Mouse (Mus musculus): Measurements from ENCODE around the gene Prkca. TPM values are rescaled to one million over a fixed set of nuclear protein-coding genes. Genes with fewer than 3 reads are reported as not detected.

The Prkca gene
- total and polyA plus RNA-seq, 3 experiments: 15.3 to 30.9 (median 19.9) TPM

DNA sequence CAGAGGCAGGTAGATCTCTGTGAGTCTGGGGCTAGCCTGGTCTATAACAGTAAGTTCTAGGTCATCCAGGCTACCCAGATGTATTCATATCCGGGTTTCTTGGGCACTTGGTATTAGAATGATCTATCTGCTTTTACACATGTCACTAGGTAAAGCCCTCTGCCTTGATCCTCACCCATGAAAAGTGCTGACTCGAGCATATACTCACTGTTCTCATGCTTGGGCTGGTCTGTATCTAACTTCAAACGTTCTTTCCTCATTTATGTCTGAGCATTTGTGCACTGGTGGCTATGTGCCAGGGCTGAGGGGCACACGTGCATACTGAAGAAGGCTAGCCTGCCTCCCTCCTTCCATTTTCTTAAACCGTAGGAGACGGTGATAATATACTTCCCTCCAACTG is 272.5 kb downstream of the Prkca start:
- Histone ChIP-seq H3K4me1 (ENCODE audit: control insufficient read depth in 1 of 2, insufficient read depth in 2 of 2, low read length in 2 of 2) (no peaks in the 10 kb centered on the region), H3K27ac (ENCODE audit: control insufficient read depth, low read depth, low read length) (no peak overlapping the region)
- TF ChIP-seq MAFK (IDR thresholded peaks at IDR 0.05; ENCODE audit: borderline replicate concordance, low read depth, low read length) (peak; percentile 41; the same call in 1 of the 2 replicates), MYC (IDR thresholded peaks at IDR 0.05; ENCODE audit: low read depth, low read length) (no peak)

GRCm38 (mm10) chr11:108070038-108070437 is 273.7 kb downstream of the Prkca start:
- H3K27me3 ChIP-seq (ENCODE audit: control insufficient read depth in 1 of 2, insufficient read depth in 2 of 2, low read length in 2 of 2): no peaks in the 10 kb centered on the region
- no peaks in the 10 kb centered on the region for H3K36me3 ChIP-seq (ENCODE audit: control insufficient read depth in 1 of 2, insufficient read depth in 2 of 2, low read length in 2 of 2)
- no peak overlapping the region for H3K27ac ChIP-seq (ENCODE audit: control insufficient read depth, low read depth, low read length)
- H3K9me3 ChIP-seq (replicated peaks; ENCODE audit: insufficient read depth, low read length): no peaks in the 10 kb centered on the region
- DNase-seq (ENCODE audit: low read depth, low spot score): no peak
- TF ChIP-seq POLR2AphosphoS2 (IDR thresholded peaks at IDR 0.05; ENCODE audit: low read length): no peak
- no peak overlapping the region for H3K4me3 ChIP-seq (ENCODE audit: control insufficient read depth in 1 of 2, insufficient read depth in 1 of 2, low read depth in 2 of 2, low read length in 2 of 2)
- H3K79me2 ChIP-seq (ENCODE audit: control insufficient read depth, insufficient read depth, low read length, poor library complexity): no peaks in the 10 kb centered on the region
- no peak overlapping the region for H3K9ac ChIP-seq (ENCODE audit: control insufficient read depth, low read depth, low read length, poor library complexity, severe bottlenecking)
- H3K4me1 ChIP-seq (ENCODE audit: control insufficient read depth in 1 of 2, insufficient read depth in 2 of 2, low read length in 2 of 2): no peaks in the 10 kb centered on the region

More for the DNA sequence above, 272.5 kb downstream of the Prkca start:
- H3K27me3 ChIP-seq (ENCODE audit: control insufficient read depth in 1 of 2, insufficient read depth in 2 of 2, low read length in 2 of 2): no peaks in the 10 kb centered on the region
- H3K9ac ChIP-seq (ENCODE audit: control insufficient read depth, low read depth, low read length, poor library complexity, severe bottlenecking): no peak overlapping the region
- no peak overlapping the region for H3K4me3 ChIP-seq (ENCODE audit: control insufficient read depth in 1 of 2, insufficient read depth in 1 of 2, low read depth in 2 of 2, low read length in 2 of 2)
- H3K79me2 ChIP-seq (ENCODE audit: control insufficient read depth, insufficient read depth, low read length, poor library complexity): no peaks in the 10 kb centered on the region
- no peaks in the 10 kb centered on the region for H3K9me3 ChIP-seq (replicated peaks; ENCODE audit: insufficient read depth, low read length)
- DNase-seq (ENCODE audit: low read depth, low spot score): no peak
- no peaks in the 10 kb centered on the region for H3K36me3 ChIP-seq (ENCODE audit: control insufficient read depth in 1 of 2, insufficient read depth in 2 of 2, low read length in 2 of 2)

DNA sequence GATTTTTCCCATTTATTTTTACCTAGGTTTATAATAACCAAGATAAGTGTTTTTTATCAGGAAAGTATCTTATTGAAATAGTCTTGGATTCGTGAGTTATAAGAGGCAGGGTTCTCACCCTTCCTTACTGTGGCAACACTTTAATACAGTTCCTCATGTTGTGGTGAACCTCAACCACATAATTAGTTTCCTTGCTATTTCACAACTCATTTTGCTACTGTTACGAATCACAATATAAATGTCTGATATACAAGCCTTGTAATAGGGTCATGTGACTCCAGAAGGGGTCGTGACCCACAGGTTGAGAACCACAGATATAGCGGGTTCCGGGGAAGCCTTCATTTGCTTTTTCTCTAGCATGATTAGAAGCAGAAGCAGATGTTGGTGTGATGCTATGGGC is 275.3 kb downstream of the Prkca start:
- H3K79me2 ChIP-seq (ENCODE audit: control insufficient read depth, insufficient read depth, low read length, poor library complexity): no peaks in the 10 kb centered on the region
- H3K4me3 ChIP-seq (ENCODE audit: control insufficient read depth in 1 of 2, insufficient read depth in 1 of 2, low read depth in 2 of 2, low read length in 2 of 2): no peak overlapping the region
- no peak for DNase-seq (ENCODE audit: low read depth, low spot score)
- TF ChIP-seq MYC (IDR thresholded peaks at IDR 0.05; ENCODE audit: low read depth, low read length) (no peak), ZNF384 (IDR thresholded peaks at IDR 0.05; ENCODE audit: low read depth, low read length) (no peak), USF1 (IDR thresholded peaks at IDR 0.05; ENCODE audit: low read depth, low read length) (peak; percentile 37; the same call in 1 of the 2 replicates), ZC3H11A (IDR thresholded peaks at IDR 0.05; ENCODE audit: low read depth, low read length) (no peak), NELFE (IDR thresholded peaks at IDR 0.05; ENCODE audit: low read depth, low read length) (no peak)
- H3K4me1 ChIP-seq (ENCODE audit: control insufficient read depth in 1 of 2, insufficient read depth in 2 of 2, low read length in 2 of 2): no peaks in the 10 kb centered on the region
- H3K27me3 ChIP-seq (ENCODE audit: control insufficient read depth in 1 of 2, insufficient read depth in 2 of 2, low read length in 2 of 2): no peaks in the 10 kb centered on the region
- no peaks in the 10 kb centered on the region for H3K36me3 ChIP-seq (ENCODE audit: control insufficient read depth in 1 of 2, insufficient read depth in 2 of 2, low read length in 2 of 2)
- no peaks in the 10 kb centered on the region for H3K9me3 ChIP-seq (replicated peaks; ENCODE audit: insufficient read depth, low read length)
- no peak overlapping the region for H3K27ac ChIP-seq (ENCODE audit: control insufficient read depth, low read depth, low read length)
- H3K9ac ChIP-seq (ENCODE audit: control insufficient read depth, low read depth, low read length, poor library complexity, severe bottlenecking): no peak overlapping the region

GRCm38 (mm10) chr11:108067161-108067560 is 276.6 kb downstream of the Prkca start:
- Histone ChIP-seq H3K4me1 (ENCODE audit: control insufficient read depth in 1 of 2, insufficient read depth in 2 of 2, low read length in 2 of 2) (no peaks in the 10 kb centered on the region), H3K79me2 (ENCODE audit: control insufficient read depth, insufficient read depth, low read length, poor library complexity) (no peaks in the 10 kb centered on the region), H3K4me3 (ENCODE audit: control insufficient read depth in 1 of 2, insufficient read depth in 1 of 2, low read depth in 2 of 2, low read length in 2 of 2) (no peak overlapping the region), H3K9ac (ENCODE audit: control insufficient read depth, low read depth, low read length, poor library complexity, severe bottlenecking) (no peak overlapping the region), H3K27ac (ENCODE audit: control insufficient read depth, low read depth, low read length) (no peak overlapping the region), H3K9me3 (replicated peaks; ENCODE audit: insufficient read depth, low read length) (no peaks in the 10 kb centered on the region), H3K36me3 (ENCODE audit: control insufficient read depth in 1 of 2, insufficient read depth in 2 of 2, low read length in 2 of 2) (no peaks in the 10 kb centered on the region), H3K27me3 (ENCODE audit: control insufficient read depth in 1 of 2, insufficient read depth in 2 of 2, low read length in 2 of 2) (no peaks in the 10 kb centered on the region)
- no peak for DNase-seq (ENCODE audit: low read depth, low spot score)
- TF ChIP-seq MYC (IDR thresholded peaks at IDR 0.05; ENCODE audit: low read depth, low read length) (no peak), MYB (IDR thresholded peaks at IDR 0.05; ENCODE audit: low read depth, low read length) (no peak), CHD2 (IDR thresholded peaks at IDR 0.05; ENCODE audit: low read length) (no peak), CHD1 (IDR thresholded peaks at IDR 0.05; ENCODE audit: low read depth, low read length) (no peak), USF2 (IDR thresholded peaks at IDR 0.05; ENCODE audit: borderline replicate concordance in 1 of 2, insufficient read depth in 1 of 2, low read depth in 1 of 2, low read length in 2 of 2) (no peak), MXI1 (IDR thresholded peaks at IDR 0.05; ENCODE audit: low read depth, low read length) (no peak), MAZ (IDR thresholded peaks at IDR 0.05; ENCODE audit: low read depth, low read length) (no peak), NRF1 (IDR thresholded peaks at IDR 0.05; ENCODE audit: insufficient read depth, low read depth, low read length, poor library complexity, severe bottlenecking) (no peak), GABPA (IDR thresholded peaks at IDR 0.05; ENCODE audit: low read depth, low read length) (no peak), SIN3A (IDR thresholded peaks at IDR 0.05; ENCODE audit: low read length) (no peak), JUND (IDR thresholded peaks at IDR 0.05; ENCODE audit: low read depth, low read length) (no peak), ZKSCAN1 (IDR thresholded peaks at IDR 0.05; ENCODE audit: low read depth, low read length) (no peak), BHLHE40 (IDR thresholded peaks at IDR 0.05; ENCODE audit: borderline replicate concordance, low read depth, low read length) (no peak), POLR2A (IDR thresholded peaks at IDR 0.05; ENCODE audit: control insufficient read depth in 1 of 2, insufficient read depth in 1 of 2, low read depth in 1 of 2, low read length in 2 of 2, poor library complexity in 1 of 2) (no peak)

Measured in MEL (cell line).